Mouse (Mus musculus) heart, postnatal 36 days (tissue): Measurements from ENCODE around the gene Mdm2. TPM values are rescaled to one million over a fixed set of nuclear protein-coding genes. Genes with fewer than 3 reads are reported as not detected.
A peak's percentile ranks its signal among the peaks of the same experiment; 100 is the strongest.
"Not testable (repeated sequence)": the region's sequence is repeated elsewhere in the genome, so short reads cannot be mapped to it uniquely, and the experiment has no call there.

Experiments used
- DNase-seq, 2 experiments: peaks; one replicate each; pipeline ENCODE4 v3.0.0; 2021 to 2022
- intact Hi-C: fragments of 180-260 bp; cut with DNase I; formaldehyde crosslinking; loops from one replicate; pipeline ENCODE4 v1.15.1; 2025
- total RNA-seq, 2 experiments: library from RNA; stranded (reverse); gene quantifications; 2 replicates each; pipeline ENCODE4 v1.2.3; 2021

Gene Mdm2
- total RNA-seq, 2 experiments from 2014 or later: 46.9 to 48.2 TPM

DNA sequence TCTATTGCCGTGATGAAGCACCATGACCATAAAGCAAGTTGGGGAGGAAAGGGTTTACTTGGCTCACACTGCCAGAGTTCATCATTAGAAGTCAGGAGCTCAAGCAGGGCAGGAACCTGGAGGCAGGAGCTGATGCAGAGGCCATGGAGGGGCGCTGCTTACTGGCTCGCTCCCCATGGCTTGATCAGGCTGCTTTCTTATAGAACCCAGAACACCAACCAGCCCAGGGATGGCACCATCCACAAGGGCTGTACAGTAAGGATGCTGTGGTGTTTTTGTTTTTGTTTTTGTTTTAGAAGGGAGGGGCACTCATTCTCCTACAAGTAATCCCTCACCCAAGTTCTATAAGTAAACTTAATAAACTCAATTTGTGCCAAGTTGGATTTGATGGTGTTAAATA lies 6.1 kb upstream of the Mdm2 start:
- intact Hi-C loops: no loop called here
- DNase-seq: no peak

DNA sequence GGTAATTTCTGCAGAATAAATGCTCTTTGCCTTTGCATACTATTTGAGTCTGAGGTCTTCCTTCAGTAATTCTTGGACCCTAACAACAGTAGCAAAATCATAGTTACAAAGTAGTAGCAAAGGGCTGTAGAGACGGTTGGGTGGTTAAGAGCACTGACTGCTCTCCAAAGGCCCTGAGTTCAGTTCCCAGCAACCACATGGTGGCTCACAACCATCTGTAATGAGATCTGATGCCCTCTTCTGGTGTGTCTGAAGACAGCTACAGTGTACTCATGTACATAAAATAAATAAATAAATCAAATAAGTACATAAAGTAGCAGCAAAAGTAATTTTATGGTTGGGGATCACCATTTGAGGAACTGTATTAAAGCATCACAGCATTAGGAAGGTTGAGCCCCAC lies 5.1 kb upstream of the Mdm2 start:
- intact Hi-C loops, DNase-seq: not testable (repeated sequence)

DNA sequence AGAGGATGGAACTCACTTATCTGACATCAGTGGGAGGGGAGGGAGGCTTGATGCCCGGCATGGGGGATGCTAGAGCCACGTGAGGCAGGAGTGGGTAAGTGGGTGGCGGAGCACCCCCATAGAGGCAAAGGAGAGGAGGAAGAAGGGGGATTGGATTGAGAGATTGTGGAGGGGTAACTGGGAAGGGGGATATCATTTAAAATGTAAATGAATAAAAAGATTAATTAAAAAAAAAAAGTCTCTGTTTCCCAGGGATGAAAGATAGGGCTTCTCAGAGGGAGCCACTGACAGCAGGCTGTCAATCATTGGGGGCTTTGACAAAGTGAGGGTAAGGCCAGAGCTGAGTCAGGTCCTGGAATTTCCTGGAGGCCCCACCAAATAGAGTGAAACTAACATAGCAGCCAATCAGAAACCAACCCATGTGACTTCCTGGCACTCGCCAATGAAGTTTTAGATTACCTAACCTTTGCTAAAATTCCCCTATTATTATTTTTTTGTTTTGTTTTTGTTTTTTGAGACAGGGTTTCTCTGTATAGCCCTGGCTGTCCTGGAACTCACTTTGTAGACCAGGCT lies 4.5 kb upstream of the Mdm2 start:
- no peak for DNase-seq
- intact Hi-C loops: no loop called here

DNA sequence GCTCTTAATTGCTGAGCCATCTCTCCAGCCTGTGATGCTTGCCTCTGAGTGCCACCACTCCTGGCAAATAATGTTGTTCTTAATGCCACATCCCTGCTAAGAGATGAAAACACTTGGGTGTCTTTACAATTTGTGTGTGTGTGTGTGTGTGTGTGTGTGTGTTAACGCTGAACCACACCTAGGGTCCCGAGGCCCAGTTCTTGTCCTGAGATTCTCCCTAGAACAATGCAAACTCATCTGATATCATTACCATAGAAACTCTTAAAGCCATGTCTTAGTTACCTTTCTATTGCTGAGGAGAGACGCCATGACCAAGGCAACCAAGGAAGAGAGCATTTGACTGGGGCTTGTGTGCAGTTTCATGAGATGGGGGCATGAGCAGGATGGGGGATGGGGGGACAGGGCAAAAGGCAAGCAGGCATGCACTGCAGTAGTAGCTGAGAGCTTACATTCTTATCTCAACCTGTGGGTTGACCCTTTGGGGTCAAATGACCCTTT lies 3.5 kb upstream of the Mdm2 start:
- intact Hi-C loops: no loop called here
- no peak for DNase-seq

DNA sequence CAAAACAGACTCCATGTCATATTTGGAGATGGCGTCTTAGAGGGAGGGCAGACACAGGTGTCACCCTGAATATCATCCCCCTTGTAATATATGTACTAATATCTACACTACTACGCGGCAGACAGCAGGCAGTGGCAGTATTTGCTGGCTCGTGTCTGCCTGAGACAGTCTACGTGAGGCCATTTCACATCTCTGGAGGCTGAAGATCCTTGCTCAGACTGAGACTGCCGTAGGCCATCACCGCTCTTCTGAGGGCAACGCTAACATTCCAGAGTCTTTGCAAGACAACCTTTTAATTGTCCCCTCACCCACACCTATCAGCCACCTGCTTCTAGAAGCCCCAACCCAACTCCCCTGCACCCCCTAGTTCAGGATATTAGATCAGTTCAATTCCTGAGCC lies 2.9 kb upstream of the Mdm2 start:
- intact Hi-C loops: no loop called here
- DNase-seq: no peak

DNA sequence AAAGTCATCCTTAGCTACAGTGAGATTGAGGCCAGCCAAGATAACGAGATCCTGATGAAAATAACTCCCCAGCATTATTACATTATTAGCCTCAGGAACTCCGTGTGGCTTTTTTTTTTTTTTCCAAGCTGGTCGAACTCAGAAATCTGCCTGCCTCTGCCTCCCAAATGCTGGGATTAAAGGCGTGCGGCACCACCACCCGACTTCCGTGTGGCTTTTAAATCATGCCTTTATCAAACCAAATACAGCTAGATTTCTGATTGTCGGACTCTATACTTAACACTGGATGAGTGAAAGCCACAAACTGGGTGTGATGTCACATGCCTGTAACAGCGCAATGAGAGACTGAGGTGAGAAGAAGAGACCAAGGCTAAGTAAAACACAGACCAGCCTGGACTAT lies 2.3 kb upstream of the Mdm2 start:
- intact Hi-C loops: no loop called here
- DNase-seq: no peak

DNA sequence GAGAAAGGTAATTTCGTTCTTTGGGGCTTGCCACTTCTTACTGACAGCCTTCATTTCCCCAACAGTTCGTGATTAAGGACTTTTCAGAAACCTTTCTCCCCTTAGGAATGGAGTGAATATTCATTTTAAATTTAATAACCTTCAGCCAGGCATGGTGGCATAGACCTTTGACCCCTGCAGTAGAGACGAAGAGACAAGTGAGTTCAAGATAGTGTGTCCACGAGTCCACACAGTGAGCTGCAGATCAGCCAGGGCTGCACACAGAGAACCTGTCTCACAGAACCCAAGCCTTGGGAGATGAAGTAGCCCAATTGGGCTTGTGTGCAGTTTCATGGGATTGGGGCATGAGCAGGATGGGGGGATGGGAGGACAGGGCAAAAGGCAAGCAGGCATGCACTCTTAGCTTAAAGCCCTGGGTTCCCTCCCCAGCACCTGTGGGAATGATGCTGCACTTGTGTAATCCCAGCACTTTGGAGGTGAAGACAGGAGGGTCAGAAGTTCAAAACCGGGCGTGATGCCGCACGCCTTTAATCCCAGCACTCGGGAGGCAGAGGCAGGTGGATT lies 1.7 kb upstream of the Mdm2 start:
- DNase-seq: no peak
- intact Hi-C loops: no loop called here

DNA sequence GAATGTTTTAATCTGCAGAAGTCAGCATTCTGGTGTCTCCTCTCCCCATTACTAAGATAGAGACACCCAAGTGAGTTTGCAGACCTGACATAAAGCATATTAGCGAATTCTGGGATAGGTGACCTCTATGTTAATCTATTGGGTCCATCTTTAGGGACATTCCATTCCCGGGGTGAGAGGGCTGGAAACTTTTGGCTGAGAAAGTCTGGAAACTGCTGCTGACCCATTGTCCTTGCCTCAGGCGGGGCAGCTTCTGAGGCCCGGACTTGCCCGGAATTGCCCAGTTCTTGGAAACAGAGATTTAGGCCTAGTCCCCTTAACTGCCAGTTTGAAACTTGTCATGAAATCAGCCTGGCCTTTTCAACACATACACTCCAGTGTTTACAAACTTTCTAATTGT lies 850 bp upstream of the Mdm2 start:
- DNase-seq: no peak
- intact Hi-C loops: loop anchor here (2.0 kb wide), 1 partner anchor 33 kb away; no protein-coding TSS in a partner anchor

DNA sequence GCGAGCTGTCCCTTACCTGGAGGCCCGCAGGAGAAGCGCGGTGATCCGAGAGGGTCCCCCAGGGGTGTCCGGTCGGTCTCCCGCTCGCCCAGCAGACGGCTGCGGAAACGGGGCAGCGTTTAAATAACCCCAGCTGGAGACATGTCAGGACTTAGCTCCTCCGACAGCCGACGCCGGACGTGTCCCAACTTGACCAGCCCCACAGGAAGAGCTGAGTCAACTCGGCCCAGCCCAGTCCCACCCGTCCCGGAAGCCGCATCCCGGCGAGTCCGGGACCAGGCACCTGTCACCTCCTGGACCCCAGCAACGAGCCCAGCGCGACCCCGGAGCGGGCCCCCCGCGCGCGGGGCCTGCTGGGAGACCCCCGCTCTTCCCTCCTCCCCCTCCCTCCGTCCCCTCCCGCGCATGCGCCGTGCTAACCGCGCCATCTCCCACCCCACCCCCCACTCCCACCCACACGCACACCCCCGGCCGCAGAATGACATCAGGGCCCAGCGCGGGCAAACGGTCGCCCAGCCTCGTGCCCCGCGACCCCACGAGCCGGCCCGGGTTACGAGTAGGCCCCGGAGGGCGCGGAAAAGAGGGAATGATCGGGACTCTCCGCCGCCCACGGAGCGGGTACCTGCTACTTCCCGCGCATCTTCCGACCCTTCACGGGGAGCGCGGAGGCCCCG lies 491 bp downstream of the Mdm2 start:
- DNase-seq: peak; percentile 79 to 89
- intact Hi-C loops: loop anchor here (2.0 kb wide), 1 partner anchor 35 kb away; no protein-coding TSS in a partner anchor

DNA sequence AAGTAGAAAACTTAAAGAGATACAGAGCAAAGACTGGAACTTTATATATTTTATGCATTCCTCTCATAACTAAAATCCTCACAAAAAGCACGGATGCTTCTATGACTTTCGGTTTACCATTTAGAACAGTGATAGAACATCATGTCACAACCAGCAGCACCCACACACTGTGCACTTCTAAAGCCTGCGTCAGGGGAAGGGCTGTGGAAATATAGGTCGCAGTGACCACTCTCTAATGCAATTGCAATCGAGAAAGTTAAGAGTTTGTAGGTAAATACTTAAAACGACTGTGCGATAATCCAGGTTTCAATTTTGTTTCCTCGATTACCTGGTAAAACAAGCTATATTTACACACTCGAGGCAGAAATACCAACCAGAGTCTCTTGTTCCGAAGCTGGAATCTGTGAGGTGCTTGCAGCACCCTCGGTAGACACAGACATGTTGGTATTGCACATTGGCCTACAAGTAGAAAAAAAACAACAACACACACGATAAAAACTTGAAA lies 1.2 kb downstream of the Mdm2 start:
- no peak for DNase-seq
- intact Hi-C loops: no loop called here

DNA sequence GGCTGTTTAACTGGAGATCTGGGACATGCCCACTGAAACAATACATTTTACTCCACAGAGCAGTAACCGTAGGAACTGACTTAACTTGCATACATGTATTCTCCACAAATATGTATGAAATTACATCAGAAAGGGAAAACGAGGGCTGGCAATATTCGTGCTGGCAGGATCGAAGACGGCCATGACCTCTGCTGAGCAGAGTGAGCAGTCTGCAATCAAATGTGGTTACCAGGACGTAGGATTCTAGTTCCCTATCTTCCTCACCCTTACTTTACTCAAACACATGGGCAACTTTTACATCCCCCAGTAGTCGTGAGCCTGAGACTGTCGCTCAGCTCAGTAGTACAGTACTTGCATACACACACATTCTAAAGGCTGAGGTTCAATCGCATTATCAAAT lies 1.7 kb downstream of the Mdm2 start:
- no peak for DNase-seq
- intact Hi-C loops: no loop called here

DNA sequence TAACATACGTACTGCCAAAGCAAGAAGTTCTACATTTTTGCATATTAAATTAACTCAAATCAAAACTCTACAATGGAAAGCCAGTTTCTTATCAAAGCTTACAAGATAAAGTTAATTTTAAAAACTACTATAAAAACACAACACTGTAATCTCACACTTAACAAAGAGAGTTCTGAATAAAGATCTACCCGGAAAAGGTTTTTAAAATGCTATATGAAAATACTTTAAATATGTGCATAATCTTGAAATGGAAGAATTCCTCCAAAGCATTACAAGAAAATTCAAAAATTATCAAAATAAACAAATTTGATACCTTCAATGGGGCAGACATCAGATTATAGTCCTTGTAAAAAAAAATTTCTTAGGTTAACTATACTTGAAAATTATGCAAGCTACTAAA lies 2.2 kb downstream of the Mdm2 start:
- no peak for DNase-seq
- intact Hi-C loops: no loop called here

DNA sequence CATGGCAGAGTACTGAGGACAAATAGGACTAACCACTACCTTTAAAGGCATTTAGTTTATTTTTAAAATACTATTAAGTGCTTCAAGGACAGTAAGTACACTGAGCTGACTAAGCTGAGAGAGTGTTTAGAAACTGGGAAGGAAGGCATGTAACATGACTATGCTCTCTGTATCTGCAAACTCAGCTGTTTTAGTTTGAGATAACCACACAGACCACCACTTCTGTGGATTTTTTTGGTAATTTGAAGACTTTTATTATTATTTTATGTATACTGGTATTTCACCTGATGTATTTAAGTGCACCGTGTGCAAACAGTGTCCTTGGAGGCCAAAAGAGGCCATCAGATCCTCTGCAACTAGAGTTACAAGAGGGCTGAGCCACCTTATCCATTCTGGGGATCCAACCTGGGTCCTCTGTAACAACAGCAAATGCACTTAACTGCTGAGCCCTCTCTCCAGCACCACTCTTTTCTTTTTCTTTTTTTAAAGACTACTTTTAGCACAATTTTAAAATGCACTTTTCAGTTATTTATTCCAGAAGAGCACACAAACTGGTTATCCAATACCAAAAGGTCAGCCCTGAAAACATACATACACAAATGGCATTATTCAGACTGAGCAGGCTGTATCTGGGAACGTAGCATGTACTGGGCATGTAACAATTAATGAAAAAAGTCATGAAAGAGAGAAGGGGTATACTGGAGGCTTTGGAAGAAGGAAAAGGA lies 3.3 kb downstream of the Mdm2 start:
- intact Hi-C loops: no loop called here
- DNase-seq: no peak

DNA sequence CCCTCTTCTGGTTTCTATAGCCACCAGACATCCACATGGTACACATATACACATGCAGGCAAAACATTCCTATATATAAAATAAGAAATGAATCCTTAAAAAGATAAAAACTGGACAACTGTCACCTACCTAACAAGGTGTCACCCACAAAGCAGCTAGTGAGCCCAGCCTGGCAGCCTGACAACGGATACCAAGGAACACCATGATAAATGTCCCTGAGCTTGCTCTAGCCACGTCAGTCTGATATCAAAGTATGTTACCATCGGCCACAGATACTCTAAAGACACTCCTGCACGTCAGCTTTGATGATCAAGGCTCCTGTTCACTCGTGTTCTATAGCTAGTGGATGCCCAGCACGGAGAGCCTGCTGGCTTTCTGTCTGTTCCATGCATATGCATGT lies 4.1 kb downstream of the Mdm2 start:
- no peak for DNase-seq
- intact Hi-C loops: no loop called here

DNA sequence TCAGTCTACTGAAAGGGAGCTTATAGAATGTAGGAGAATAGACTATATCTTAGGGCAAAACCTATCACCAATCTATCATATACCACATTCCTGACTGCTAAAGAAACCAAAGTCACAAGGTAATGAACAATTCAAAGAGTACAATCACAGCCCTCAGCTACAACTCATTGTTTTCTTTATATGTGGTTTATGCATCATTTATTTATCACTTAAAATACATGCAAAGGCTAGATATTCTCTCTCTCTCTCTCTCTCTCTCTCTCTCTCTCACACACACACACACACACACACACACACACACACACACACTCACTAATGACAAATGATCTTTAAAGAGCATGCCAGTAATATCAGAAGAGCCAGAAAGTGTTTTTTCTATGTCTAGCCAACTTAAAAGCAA lies 4.8 kb downstream of the Mdm2 start:
- DNase-seq: no peak
- intact Hi-C loops: no loop called here

DNA sequence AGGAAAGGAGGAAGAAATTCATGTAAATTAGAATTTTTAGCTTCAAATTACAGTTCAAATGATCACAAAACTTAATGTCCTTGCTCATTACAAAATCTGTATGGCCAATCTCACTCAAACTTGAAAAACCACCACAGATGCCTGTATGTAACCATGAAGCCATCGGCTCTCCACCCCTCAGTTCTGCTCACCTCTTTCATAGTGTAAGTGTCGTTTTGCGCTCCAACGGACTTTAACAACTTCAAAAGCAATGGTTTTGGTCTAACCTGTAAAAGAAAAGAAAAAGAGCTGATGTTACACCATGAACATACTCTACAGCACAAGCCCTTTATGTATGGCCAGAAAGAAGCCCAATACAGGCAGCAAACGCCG lies 5.6 kb downstream of the Mdm2 start:
- DNase-seq: no peak
- intact Hi-C loops: no loop called here

DNA sequence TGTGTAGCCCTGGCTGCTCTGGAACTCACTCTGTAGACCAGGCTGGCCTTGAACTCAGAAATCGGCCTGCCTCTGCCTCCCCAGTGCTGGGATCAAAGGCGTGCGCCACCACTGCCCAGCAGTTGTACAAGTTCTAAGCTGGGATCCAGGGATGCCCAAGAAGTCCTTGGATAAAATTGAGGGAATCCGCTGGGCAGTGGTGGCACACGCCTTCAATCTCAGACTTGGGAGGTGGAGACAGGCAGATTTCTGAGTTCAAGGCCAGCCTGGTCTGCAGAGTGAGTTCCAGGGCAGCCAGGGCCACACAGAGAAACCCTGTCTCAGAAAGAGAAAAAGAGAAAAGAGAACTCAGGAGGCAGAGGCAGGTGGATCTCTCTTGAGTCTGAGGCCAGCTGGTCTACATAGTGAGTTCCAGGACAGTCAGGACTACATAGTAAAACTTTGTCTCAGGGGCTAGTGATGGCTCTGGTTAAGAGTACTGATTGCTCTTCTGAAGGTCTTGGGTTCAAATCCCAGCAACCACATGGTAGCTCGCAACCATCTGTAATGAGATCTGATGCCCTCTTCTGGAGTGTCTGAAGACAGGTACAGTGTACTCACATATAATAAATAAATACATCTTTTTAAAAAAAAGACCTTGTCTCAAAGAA lies 6.1 kb downstream of the Mdm2 start:
- DNase-seq, intact Hi-C loops: not testable (repeated sequence)

DNA sequence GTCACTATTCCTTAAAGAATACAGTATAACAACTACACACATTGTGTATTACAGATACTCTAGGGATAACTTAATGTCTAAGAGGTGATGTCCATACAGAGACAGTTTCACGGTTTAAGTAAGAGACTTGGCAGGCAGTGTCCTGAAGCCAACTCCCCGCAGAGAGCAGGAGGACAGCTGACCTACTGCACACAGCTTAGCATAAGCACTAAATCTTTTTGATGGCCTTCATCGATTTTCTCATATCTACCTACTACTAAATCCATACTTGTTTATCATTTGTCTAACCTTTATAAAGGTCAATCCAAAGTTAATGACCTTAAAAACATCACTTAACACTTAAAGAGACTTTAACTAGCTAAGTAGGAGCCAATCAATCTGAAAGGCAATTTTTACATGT lies 7.1 kb downstream of the Mdm2 start:
- no peak for DNase-seq
- intact Hi-C loops: no loop called here

DNA sequence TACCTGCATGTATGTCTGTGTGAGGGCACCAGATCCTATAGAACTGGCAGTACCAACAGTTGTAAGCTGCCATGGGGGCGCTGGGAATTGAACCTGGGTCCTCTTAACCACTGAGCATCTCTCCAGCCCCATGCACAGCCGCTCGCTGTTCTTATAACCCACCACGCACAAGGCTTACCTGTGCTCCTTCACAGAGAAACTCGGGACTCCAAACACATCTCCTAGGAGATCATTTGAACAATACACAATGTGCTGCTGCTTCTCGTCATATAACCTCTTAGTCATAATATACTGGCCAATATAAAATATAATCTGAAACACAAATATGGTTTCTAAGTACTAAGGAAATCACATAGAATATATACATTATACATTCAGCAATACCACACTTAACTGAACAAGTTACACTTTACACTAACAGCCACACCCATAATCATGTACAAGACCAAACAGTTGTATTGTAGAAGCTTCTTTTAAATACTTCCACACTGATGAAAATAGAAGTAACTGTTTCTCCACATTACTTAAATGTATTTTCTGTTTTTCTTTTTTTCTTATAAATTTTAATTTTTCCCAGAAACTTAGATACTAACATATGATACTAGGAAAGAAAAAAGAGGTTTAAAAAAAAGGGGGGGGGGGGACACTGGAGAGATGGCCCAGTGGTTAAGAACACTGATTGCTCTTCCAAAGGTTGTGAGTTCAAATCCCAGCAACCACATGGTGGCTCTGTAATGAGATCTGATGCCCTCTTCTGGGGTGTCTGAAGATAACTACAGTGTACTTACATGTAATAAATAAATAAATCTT lies 8.3 kb downstream of the Mdm2 start:
- intact Hi-C loops: no loop called here
- DNase-seq: no peak
